Mouse (Mus musculus): ENCODE data around the gene Hyal3. TPM values are rescaled to one million over a fixed set of nuclear protein-coding genes. Genes with fewer than 3 reads are reported as not detected.

Hyal3 gene
- polyA plus RNA-seq, 1 experiment from 2014 or later, result 1.7 TPM

GRCm38 (mm10) chr9:107590773-107591060, 10.1 kb downstream of the Hyal3 start:
- no peak overlapping the region for H3K9ac ChIP-seq
- no peak overlapping the region for H3K27ac ChIP-seq
- H3K9me3 ChIP-seq, result no peaks in the 10 kb centered on the region
- H3K4me1 ChIP-seq, result peaks cover 12% of the 10 kb centered on the region
- H3K36me3 ChIP-seq, result peaks cover 57% of the 10 kb centered on the region
- no peak overlapping the region for H3K4me3 ChIP-seq
- no peaks in the 10 kb centered on the region for H3K27me3 ChIP-seq
- no peak overlapping the region for H3K4me2 ChIP-seq (replicated peaks)
- 93% methylated on average over 6 of the region's 6 CpGs for WGBS
- ATAC-seq (ENCODE audit: low FRiP score, low read depth), result no peak

GRCm38 (mm10) chr9:107593101-107593976, 12.7 kb downstream of the Hyal3 start:
- WGBS, result 80% methylated on average over 11 of the region's 11 CpGs
- H3K27me3 ChIP-seq, result no peaks in the 10 kb centered on the region
- no peak for ATAC-seq (ENCODE audit: low FRiP score, low read depth)
- no peak overlapping the region for H3K4me2 ChIP-seq (replicated peaks)
- H3K4me1 ChIP-seq, result peaks cover 8% of the 10 kb centered on the region
- H3K27ac ChIP-seq, result no peak overlapping the region
- H3K9ac ChIP-seq, result no peak overlapping the region
- H3K9me3 ChIP-seq, result no peaks in the 10 kb centered on the region
- H3K36me3 ChIP-seq, result peaks cover 60% of the 10 kb centered on the region
- no peak overlapping the region for H3K4me3 ChIP-seq

GRCm38 (mm10) chr9:107594281-107595062, 13.9 kb downstream of the Hyal3 start:
- H3K9ac ChIP-seq, result no peak overlapping the region
- H3K4me1 ChIP-seq, result no peaks in the 10 kb centered on the region
- H3K9me3 ChIP-seq, result no peaks in the 10 kb centered on the region
- H3K4me2 ChIP-seq (replicated peaks), result no peak overlapping the region
- H3K27ac ChIP-seq, result no peak overlapping the region
- peaks cover 68% of the 10 kb centered on the region for H3K36me3 ChIP-seq
- no peak overlapping the region for H3K4me3 ChIP-seq
- WGBS, result 74% methylated on average over 8 of the region's 8 CpGs
- ATAC-seq (ENCODE audit: low FRiP score, low read depth), result no peak
- no peaks in the 10 kb centered on the region for H3K27me3 ChIP-seq

- Histone ChIP-seq H3K9ac (no peak overlapping the region), H3K9me3 (no peaks in the 10 kb centered on the region), H3K4me1 (0 out of 2 replicates have a peak, but pooled peaks cover 2% of the 10 kb centered on the region), H3K4me2 (replicated peaks) (no peak overlapping the region), H3K27ac (no peak overlapping the region), H3K27me3 (0 out of 2 replicates have a peak, but pooled peaks cover 2% of the 10 kb centered on the region), H3K36me3 (peaks cover 44% of the 10 kb centered on the region), H3K4me3 (no peak overlapping the region)
- no peak for ATAC-seq (ENCODE audit: low FRiP score, low read depth)
- 90% methylated on average over 11 of the region's 11 CpGs for WGBS
Measured at GRCm38 (mm10) chr9:107596619-107597569, 16.3 kb downstream of the Hyal3 start.

GRCm38 (mm10) chr9:107598385-107598784, 17.8 kb downstream of the Hyal3 start:
- Histone ChIP-seq H3K27ac (no peak overlapping the region), H3K9ac (no peak overlapping the region), H3K4me3 (no peak overlapping the region), H3K9me3 (no peaks in the 10 kb centered on the region), H3K36me3 (peaks cover 29% of the 10 kb centered on the region), H3K4me1 (peaks cover 11% of the 10 kb centered on the region), H3K4me2 (replicated peaks) (no peak overlapping the region), H3K27me3 (0 out of 2 replicates have a peak, but pooled peaks cover 2% of the 10 kb centered on the region)
- ATAC-seq (ENCODE audit: low FRiP score, low read depth), result no peak
- 80% methylated on average over 5 of the region's 5 CpGs for WGBS

- H3K27me3 ChIP-seq, result 0 out of 2 replicates have a peak, but pooled peaks cover 2% of the 10 kb centered on the region
- H3K9ac ChIP-seq, result no peak overlapping the region
- H3K4me1 ChIP-seq, result peaks cover 21% of the 10 kb centered on the region
- no peaks in the 10 kb centered on the region for H3K9me3 ChIP-seq
- no peak overlapping the region for H3K4me2 ChIP-seq (replicated peaks)
- 86% methylated on average over 9 of the region's 9 CpGs for WGBS
- no peak for ATAC-seq (ENCODE audit: low FRiP score, low read depth)
- no peak overlapping the region for H3K4me3 ChIP-seq
- no peak overlapping the region for H3K27ac ChIP-seq
- H3K36me3 ChIP-seq, result peaks cover 18% of the 10 kb centered on the region
Measured at GRCm38 (mm10) chr9:107599433-107599832, 18.8 kb downstream of the Hyal3 start.

GRCm38 (mm10) chr9:107599842-107600241, 19.2 kb downstream of the Hyal3 start:
- Histone ChIP-seq H3K9ac (no peak overlapping the region), H3K9me3 (no peaks in the 10 kb centered on the region), H3K27me3 (0 out of 2 replicates have a peak, but pooled peaks cover 2% of the 10 kb centered on the region), H3K4me1 (peaks cover 26% of the 10 kb centered on the region), H3K27ac (no peak overlapping the region), H3K4me2 (replicated peaks) (no peak overlapping the region), H3K36me3 (peaks cover 14% of the 10 kb centered on the region; the same call in 1 of the 2 replicates), H3K4me3 (no peak overlapping the region)
- no peak for ATAC-seq (ENCODE audit: low FRiP score, low read depth)
- 63% methylated on average over 14 of the region's 14 CpGs for WGBS

GRCm38 (mm10) chr9:107600745-107601144, 20.1 kb downstream of the Hyal3 start:
- Histone ChIP-seq H3K4me3 (no peak overlapping the region), H3K9ac (no peak overlapping the region), H3K27me3 (0 out of 2 replicates have a peak, but pooled peaks cover 2% of the 10 kb centered on the region), H3K27ac (no peak overlapping the region), H3K4me1 (peaks cover 35% of the 10 kb centered on the region), H3K9me3 (no peaks in the 10 kb centered on the region), H3K36me3 (peaks cover 13% of the 10 kb centered on the region; the same call in 1 of the 2 replicates), H3K4me2 (replicated peaks) (no peak overlapping the region)
- ATAC-seq (ENCODE audit: low FRiP score, low read depth), result no peak
- 80% methylated on average over 12 of the region's 12 CpGs for WGBS

GRCm38 (mm10) chr9:107601275-107601674, 20.7 kb downstream of the Hyal3 start:
- Histone ChIP-seq H3K4me1 (peaks cover 40% of the 10 kb centered on the region), H3K9ac (no peak overlapping the region), H3K9me3 (no peaks in the 10 kb centered on the region), H3K4me3 (no peak overlapping the region), H3K27ac (no peak overlapping the region), H3K27me3 (0 out of 2 replicates have a peak, but pooled peaks cover 2% of the 10 kb centered on the region), H3K4me2 (replicated peaks) (no peak overlapping the region), H3K36me3 (peaks cover 13% of the 10 kb centered on the region; the same call in 1 of the 2 replicates)
- WGBS, result 80% methylated on average over 11 of the region's 11 CpGs
- no peak for ATAC-seq (ENCODE audit: low FRiP score, low read depth)

GRCm38 (mm10) chr9:107602068-107602648, 21.5 kb downstream of the Hyal3 start:
- peaks cover 13% of the 10 kb centered on the region; the same call in 1 of the 2 replicates for H3K36me3 ChIP-seq
- no peak overlapping the region for H3K4me3 ChIP-seq
- 0 out of 2 replicates have a peak, but pooled peaks cover 2% of the 10 kb centered on the region for H3K27me3 ChIP-seq
- WGBS, result 15% methylated on average over 10 of the region's 10 CpGs
- peak overlapping the region; percentile 67; the same call in 1 of the 2 replicates for H3K27ac ChIP-seq
- peaks cover 49% of the 10 kb centered on the region for H3K4me1 ChIP-seq
- peak; percentile 73 for ATAC-seq (ENCODE audit: low FRiP score, low read depth)
- no peaks in the 10 kb centered on the region for H3K9me3 ChIP-seq
- peak overlapping the region; percentile 35; the same call in 1 of the 2 replicates for H3K9ac ChIP-seq
- H3K4me2 ChIP-seq (replicated peaks), result peak overlapping the region; percentile 17; the same call in 1 of the 2 replicates

- H3K4me3 ChIP-seq, result no peak overlapping the region
- WGBS, result 81% methylated on average over 6 of the region's 6 CpGs
- H3K36me3 ChIP-seq, result peaks cover 11% of the 10 kb centered on the region; the same call in 1 of the 2 replicates
- H3K4me2 ChIP-seq (replicated peaks), result no peak overlapping the region
- 0 out of 2 replicates have a peak overlapping the region, but pooled peaks have one; percentile 4 for H3K9ac ChIP-seq
- no peaks in the 10 kb centered on the region for H3K9me3 ChIP-seq
- 0 out of 2 replicates have a peak, but pooled peaks cover 2% of the 10 kb centered on the region for H3K27me3 ChIP-seq
- peaks cover 60% of the 10 kb centered on the region for H3K4me1 ChIP-seq
- no peak for ATAC-seq (ENCODE audit: low FRiP score, low read depth)
- no peak overlapping the region for H3K27ac ChIP-seq
Measured at GRCm38 (mm10) chr9:107603251-107603650, 22.6 kb downstream of the Hyal3 start.
